Mouse (Mus musculus): ENCODE measurements at regions not wholly inside any gene's neighbourhood (a gene's known extent, or its start where the extent isn't known, plus 50 kb on each side); places are given as distances from the start of the nearest gene placed in this dataset.

DNA sequence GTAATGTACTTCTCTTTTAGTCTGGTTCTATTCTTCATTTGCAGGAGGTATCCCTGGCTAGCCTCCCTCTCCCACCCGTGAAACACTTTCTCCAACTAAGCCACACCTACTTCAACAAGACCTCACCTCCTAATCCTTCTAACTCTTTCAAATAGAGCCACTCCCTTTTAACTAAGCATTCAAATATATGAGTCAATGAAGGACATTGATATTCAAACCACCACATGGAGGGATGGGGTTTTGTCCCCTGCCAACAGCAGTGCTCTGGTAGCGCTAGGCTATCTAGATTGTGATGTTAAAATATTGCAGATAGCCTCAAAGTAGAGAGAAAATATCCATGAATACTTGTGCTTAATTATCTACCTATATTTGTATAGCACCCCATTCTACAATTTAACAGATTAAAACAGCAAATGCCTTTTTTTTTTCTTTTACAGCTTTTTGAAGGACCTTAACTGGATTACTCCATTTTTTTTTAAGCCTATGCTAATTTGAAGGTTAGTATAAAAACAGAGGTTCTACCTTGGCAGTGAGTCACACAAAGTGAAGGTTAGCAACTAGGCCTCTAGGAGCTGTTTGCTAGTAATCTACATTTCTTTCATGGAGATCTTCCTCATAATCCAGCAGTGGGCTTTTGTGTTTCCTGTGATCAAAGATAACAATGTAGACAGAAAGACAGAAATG is 736.7 kb downstream of the 5730522E02Rik start:
- TF ChIP-seq POLR2A (IDR thresholded peaks at IDR 0.05; ENCODE audit: insufficient read depth, low read depth, low read length) (no peak), CTCF (IDR thresholded peaks at IDR 0.05) (no peak), EP300 (IDR thresholded peaks at IDR 0.05; ENCODE audit: insufficient read depth, low read depth, low read length) (no peak)
